Mouse (Mus musculus) E14TG2a.4 (cell line): ENCODE measurements around the gene Cgnl1.
A peak's percentile ranks its signal among the peaks of the same experiment; 100 is the strongest.

ENCODE experiments used
- CTCF ChIP-seq: conservative IDR thresholded peaks from 2 replicates; pipeline ENCODE4 v1.5.1; 2014; ENCODE audit warnings: low read length
- NANOG ChIP-seq: IDR thresholded peaks from 2 replicates; pipeline ENCODE4 v1.6.1; 2014; ENCODE audit warnings: borderline replicate concordance, low read length, mixed read lengths
- POU5F1 ChIP-seq: IDR thresholded peaks from 2 replicates; pipeline ENCODE4 v1.6.1; 2014; ENCODE audit warnings: low read length, borderline replicate concordance

GRCm38 (mm10) chr9:71806422-71806805 is 35.0 kb upstream of the Cgnl1 start:
- TF ChIP-seq CTCF = peak; percentile 70
- no peak for TF ChIP-seq POU5F1
- TF ChIP-seq NANOG = no peak
